Mouse (Mus musculus): ENCODE data around the gene Chodl.

DNA sequence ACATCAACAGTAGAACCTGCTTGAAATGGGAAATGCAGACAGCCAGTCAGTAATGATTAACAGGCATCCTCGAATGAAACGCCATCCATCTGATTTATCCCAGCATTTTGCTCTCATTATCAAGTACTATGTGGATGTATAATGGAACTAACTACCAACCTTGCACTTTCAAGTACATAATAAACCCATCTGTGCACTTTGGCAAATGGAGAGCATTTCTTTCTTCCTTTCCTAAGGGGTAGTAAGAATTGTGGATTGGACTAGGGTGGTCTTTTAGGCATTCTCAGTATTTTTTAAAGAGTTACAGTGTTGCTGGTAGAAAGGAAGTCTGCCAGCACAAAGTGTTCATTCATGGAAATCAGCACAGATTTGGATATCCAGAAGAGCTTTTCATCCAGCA, 26.7 kb downstream of the Chodl start:
- TF ChIP-seq CTCF (IDR thresholded peaks at IDR 0.05; ENCODE audit: low read depth, low read length), result no peak
- no peak for TF ChIP-seq POLR2AphosphoS5 (IDR thresholded peaks at IDR 0.05; ENCODE audit: insufficient replicate concordance, low read depth, low read length)
- no peak for TF ChIP-seq TAL1 (conservative IDR thresholded peaks at IDR 0.05; ENCODE audit: low read depth, low read length)
- no peak for TF ChIP-seq GATA1 (IDR thresholded peaks at IDR 0.05; ENCODE audit: borderline replicate concordance, low read length)
- no peak for TF ChIP-seq GATA2 (IDR thresholded peaks at IDR 0.05; ENCODE audit: borderline replicate concordance, low read depth, low read length)

Measured in G1E (cell line).